Mouse (Mus musculus) cerebellum, postnatal 10 days (tissue): Measurements from ENCODE around the gene Ppil1.
"Not testable (repeated sequence)": the region's sequence is repeated elsewhere in the genome, so short reads cannot be mapped to it uniquely, and the experiment has no call there.

Experiments
- DNase-seq, 2 experiments: peaks; one replicate each; pipeline ENCODE4 v3.0.0; 2021; ENCODE audit warnings: mixed read lengths in 2 of 2

The Ppil1 gene

GRCm38 (mm10) chr17:29280422-29280821 is 16.4 kb upstream of the Ppil1 start:
- DNase-seq = no peak

GRCm38 (mm10) chr17:29273889-29274288 is 9.9 kb upstream of the Ppil1 start:
- DNase-seq = no peak

GRCm38 (mm10) chr17:29273156-29273555 is 9.2 kb upstream of the Ppil1 start:
- no peak for DNase-seq

- no peak for DNase-seq
Measured at GRCm38 (mm10) chr17:29270148-29270698, 6.2 kb upstream of the Ppil1 start.

GRCm38 (mm10) chr17:29269349-29269706 is 5.3 kb upstream of the Ppil1 start:
- DNase-seq = no peak

GRCm38 (mm10) chr17:29268682-29269348 is 4.8 kb upstream of the Ppil1 start, which contains the start of gene BC004004:
Gene BC004004 (plus strand): TSS chr17:29268788.
- peak; percentile 98 for DNase-seq

GRCm38 (mm10) chr17:29267931-29268681 is 4.1 kb upstream of the Ppil1 start:
- DNase-seq = peak in 1 of 2 experiments; percentile 40

- not testable (repeated sequence) for DNase-seq
Measured at GRCm38 (mm10) chr17:29267040-29267439, 3.1 kb upstream of the Ppil1 start.

GRCm38 (mm10) chr17:29264760-29265159 is 774 bp upstream of the Ppil1 start:
- DNase-seq = no peak

- DNase-seq = no peak
Measured at GRCm38 (mm10) chr17:29263417-29263816, 569 bp downstream of the Ppil1 start.

GRCm38 (mm10) chr17:29262259-29262649 is 1.7 kb downstream of the Ppil1 start:
- no peak for DNase-seq

GRCm38 (mm10) chr17:29261603-29262258 is 2.3 kb downstream of the Ppil1 start:
- DNase-seq = no peak

GRCm38 (mm10) chr17:29260501-29260900 is 3.5 kb downstream of the Ppil1 start:
- DNase-seq = no peak

- peak; percentile 90 to 91 for DNase-seq
Measured at GRCm38 (mm10) chr17:29259489-29259888, 4.5 kb downstream of the Ppil1 start.

- DNase-seq = no peak
Measured at GRCm38 (mm10) chr17:29258921-29259320, 5.1 kb downstream of the Ppil1 start.

GRCm38 (mm10) chr17:29258025-29258558 is 5.9 kb downstream of the Ppil1 start:
- no peak for DNase-seq

GRCm38 (mm10) chr17:29257001-29257511 is 6.9 kb downstream of the Ppil1 start:
- DNase-seq = no peak

GRCm38 (mm10) chr17:29256507-29256906 is 7.5 kb downstream of the Ppil1 start:
- DNase-seq = no peak

GRCm38 (mm10) chr17:29254784-29255183 is 9.2 kb downstream of the Ppil1 start:
- DNase-seq = not testable (repeated sequence)

GRCm38 (mm10) chr17:29253684-29254083 is 10.3 kb downstream of the Ppil1 start:
- no peak for DNase-seq

- no peak for DNase-seq
Measured at GRCm38 (mm10) chr17:29253236-29253635, 10.8 kb downstream of the Ppil1 start.

GRCm38 (mm10) chr17:29251608-29252390 is 12.2 kb downstream of the Ppil1 start:
- DNase-seq = peak; percentile 63 to 65
